Mouse (Mus musculus) megakaryocyte, embryonic 14.5 days (primary cell): ENCODE measurements at regions not wholly inside any gene's neighbourhood (a gene's known extent, or its start where the extent isn't known, plus 50 kb on each side); places are given as distances from the start of the nearest gene placed in this dataset.
"Not testable (repeated sequence)": the region's sequence is repeated elsewhere in the genome, so short reads cannot be mapped to it uniquely, and the experiment has no call there.

Experiments
- FLI1 ChIP-seq: IDR thresholded peaks from 2 replicates; pipeline ENCODE4 v1.6.1; 2012; ENCODE audit warnings: low read length, inconsistent platforms, mixed read lengths
- GATA1 ChIP-seq: IDR thresholded peaks from 3 replicates; pipeline ENCODE4 v1.6.1; 2012; ENCODE audit warnings: mixed read lengths, low read length, inconsistent platforms, borderline replicate concordance

DNA sequence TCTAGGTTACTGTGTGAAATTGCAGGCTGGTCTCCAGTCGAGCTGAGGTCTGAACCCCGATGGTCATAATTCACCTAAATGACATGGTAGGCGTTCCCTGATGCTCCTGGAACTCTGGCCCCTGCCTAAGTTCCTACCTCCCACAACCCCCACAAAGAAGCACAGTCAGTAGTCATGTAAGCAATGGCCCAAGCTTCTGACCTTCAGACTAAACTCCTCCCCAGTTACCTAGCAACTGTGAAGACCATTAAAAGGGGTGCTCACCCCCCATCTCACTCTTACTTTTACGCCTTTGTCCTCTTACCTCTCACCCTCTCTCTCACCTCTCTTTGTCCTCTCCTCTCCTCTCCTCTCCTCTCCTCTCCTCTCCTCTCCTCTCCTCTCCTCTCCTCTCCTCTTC, 120.6 kb upstream of the Grik2 start:
- TF ChIP-seq FLI1, GATA1: not testable (repeated sequence)
